Mouse (Mus musculus): ENCODE data around the gene Ripor2. TPM values are rescaled to one million over a fixed set of nuclear protein-coding genes. Genes with fewer than 3 reads are reported as not detected.

Ripor2 gene
- total and polyA plus RNA-seq, 3 experiments = 8.6 to 10.9 (median 9.3) TPM

GRCm38 (mm10) chr13:24709656-24710396 is 127.8 kb downstream of the Ripor2 start:
- Histone ChIP-seq H3K9me3 (replicated peaks; ENCODE audit: low read length) (no peaks in the 10 kb centered on the region), H3K9ac (ENCODE audit: insufficient read depth, low read depth) (no peak overlapping the region), H3K27ac (ENCODE audit: insufficient read depth, low read depth) (no peak overlapping the region), H3K4me1 (ENCODE audit: control insufficient read depth in 1 of 2, insufficient read depth in 2 of 2) (peaks cover 0 to 11% of the 10 kb centered on the region in 2 experiments; a peak in 2 of 4 replicates), H3K36me3 (replicated peaks in 1 of 2; ENCODE audit: control insufficient read depth in 1 of 2, insufficient read depth in 1 of 2, low read length in 1 of 2) (peaks cover 9 to 61% of the 10 kb centered on the region in 2 experiments), H3K79me2 (replicated peaks; ENCODE audit: control insufficient read depth, extremely low read depth, insufficient read depth, poor library complexity, severe bottlenecking) (no peaks in the 10 kb centered on the region), H3K4me2 (ENCODE audit: insufficient read depth, low read depth, poor library complexity, severe bottlenecking) (no peak overlapping the region), H3K4me3 (replicated peaks in 1 of 3; ENCODE audit: low read depth in 2 of 3, low read length in 2 of 3, poor library complexity in 1 of 3) (no peak overlapping the region), H3K27me3 (replicated peaks) (no peaks in the 10 kb centered on the region)
- in situ Hi-C loops (cut with MboI; ENCODE audit: low pct_ligation_motif_present, low pct_unique_long_range_greater_than_20kb, low sequenced_read_pairs) = loop anchor here (25.0 kb wide), 1 partner anchor 202 kb away; no protein-coding TSS in a partner anchor
- dilution Hi-C loops (cut with MboI; ENCODE audit: extremely low pct_ligation_motif_present, extremely low pct_unique_long_range_greater_than_20kb, low sequenced_read_pairs) = no loop called here
- TF ChIP-seq ZNF384 (IDR thresholded peaks at IDR 0.05; ENCODE audit: low read depth, low read length) = no peak
- no peak for DNase-seq (ENCODE audit: extremely low read depth)

GRCm38 (mm10) chr13:24710968-24711367 is 129.0 kb downstream of the Ripor2 start:
- H3K4me2 ChIP-seq (ENCODE audit: insufficient read depth, low read depth, poor library complexity, severe bottlenecking) = no peak overlapping the region
- dilution Hi-C loops (cut with MboI; ENCODE audit: extremely low pct_ligation_motif_present, extremely low pct_unique_long_range_greater_than_20kb, low sequenced_read_pairs) (no loop called here), in situ Hi-C loops (cut with MboI; ENCODE audit: low pct_ligation_motif_present, low pct_unique_long_range_greater_than_20kb, low sequenced_read_pairs) (loop anchor here (25.0 kb wide), 1 partner anchor 201 kb away; no protein-coding TSS in a partner anchor)
- H3K9ac ChIP-seq (ENCODE audit: insufficient read depth, low read depth) = no peak overlapping the region
- no peaks in the 10 kb centered on the region for H3K79me2 ChIP-seq (replicated peaks; ENCODE audit: control insufficient read depth, extremely low read depth, insufficient read depth, poor library complexity, severe bottlenecking)
- TF ChIP-seq ZC3H11A (IDR thresholded peaks at IDR 0.05; ENCODE audit: low read depth, low read length) (no peak), CHD2 (IDR thresholded peaks at IDR 0.05; ENCODE audit: low read length) (no peak)
- no peak overlapping the region for H3K4me3 ChIP-seq (replicated peaks in 1 of 3; ENCODE audit: low read depth in 2 of 3, low read length in 2 of 3, poor library complexity in 1 of 3)
- H3K4me1 ChIP-seq (ENCODE audit: control insufficient read depth in 1 of 2, insufficient read depth in 2 of 2) = peaks cover 0 to 11% of the 10 kb centered on the region in 2 experiments; a peak in 2 of 4 replicates
- no peaks in the 10 kb centered on the region for H3K27me3 ChIP-seq (replicated peaks)
- H3K36me3 ChIP-seq (replicated peaks in 1 of 2; ENCODE audit: control insufficient read depth in 1 of 2, insufficient read depth in 1 of 2, low read length in 1 of 2) = peaks cover 17 to 64% of the 10 kb centered on the region in 2 experiments
- DNase-seq (ENCODE audit: extremely low read depth) = no peak
- H3K9me3 ChIP-seq (replicated peaks; ENCODE audit: low read length) = no peaks in the 10 kb centered on the region
- no peak overlapping the region for H3K27ac ChIP-seq (ENCODE audit: insufficient read depth, low read depth)

- in situ Hi-C loops (cut with MboI; ENCODE audit: low pct_ligation_motif_present, low pct_unique_long_range_greater_than_20kb, low sequenced_read_pairs) = loop anchor here (25.0 kb wide), 1 partner anchor 200 kb away; no protein-coding TSS in a partner anchor
- Histone ChIP-seq H3K9me3 (replicated peaks; ENCODE audit: low read length) (no peaks in the 10 kb centered on the region), H3K27me3 (replicated peaks) (no peaks in the 10 kb centered on the region), H3K4me1 (ENCODE audit: control insufficient read depth in 1 of 2, insufficient read depth in 2 of 2) (peaks cover 0 to 11% of the 10 kb centered on the region in 2 experiments; a peak in 2 of 4 replicates), H3K36me3 (replicated peaks in 1 of 2; ENCODE audit: control insufficient read depth in 1 of 2, insufficient read depth in 1 of 2, low read length in 1 of 2) (peaks cover 25 to 72% of the 10 kb centered on the region in 2 experiments), H3K27ac (ENCODE audit: insufficient read depth, low read depth) (no peak overlapping the region), H3K9ac (ENCODE audit: insufficient read depth, low read depth) (no peak overlapping the region), H3K4me2 (ENCODE audit: insufficient read depth, low read depth, poor library complexity, severe bottlenecking) (no peak overlapping the region), H3K79me2 (replicated peaks; ENCODE audit: control insufficient read depth, extremely low read depth, insufficient read depth, poor library complexity, severe bottlenecking) (no peaks in the 10 kb centered on the region), H3K4me3 (replicated peaks in 1 of 3; ENCODE audit: low read depth in 2 of 3, low read length in 2 of 3, poor library complexity in 1 of 3) (no peak overlapping the region)
- dilution Hi-C loops (cut with MboI; ENCODE audit: extremely low pct_ligation_motif_present, extremely low pct_unique_long_range_greater_than_20kb, low sequenced_read_pairs) = no loop called here
- no peak for TF ChIP-seq PAX5 (IDR thresholded peaks at IDR 0.05; ENCODE audit: low read length)
- TF ChIP-seq NELFE (IDR thresholded peaks at IDR 0.05; ENCODE audit: low read depth, low read length) = no peak
- no peak for TF ChIP-seq E2F4 (IDR thresholded peaks at IDR 0.05; ENCODE audit: insufficient replicate concordance, low read depth, low read length)
- TF ChIP-seq MXI1 (IDR thresholded peaks at IDR 0.05; ENCODE audit: low read depth, low read length) = no peak
- no peak for TF ChIP-seq HCFC1 (IDR thresholded peaks at IDR 0.05; ENCODE audit: low read depth, low read length)
- no peak for TF ChIP-seq JUN (IDR thresholded peaks at IDR 0.05; ENCODE audit: insufficient read depth, low read depth, low read length)
- no peak for DNase-seq (ENCODE audit: extremely low read depth)
Measured at GRCm38 (mm10) chr13:24712581-24713130, 130.7 kb downstream of the Ripor2 start.
